Mouse (Mus musculus): ENCODE measurements at regions not wholly inside any gene's neighbourhood (a gene's known extent, or its start where the extent isn't known, plus 50 kb on each side); places are given as distances from the start of the nearest gene placed in this dataset.

DNA sequence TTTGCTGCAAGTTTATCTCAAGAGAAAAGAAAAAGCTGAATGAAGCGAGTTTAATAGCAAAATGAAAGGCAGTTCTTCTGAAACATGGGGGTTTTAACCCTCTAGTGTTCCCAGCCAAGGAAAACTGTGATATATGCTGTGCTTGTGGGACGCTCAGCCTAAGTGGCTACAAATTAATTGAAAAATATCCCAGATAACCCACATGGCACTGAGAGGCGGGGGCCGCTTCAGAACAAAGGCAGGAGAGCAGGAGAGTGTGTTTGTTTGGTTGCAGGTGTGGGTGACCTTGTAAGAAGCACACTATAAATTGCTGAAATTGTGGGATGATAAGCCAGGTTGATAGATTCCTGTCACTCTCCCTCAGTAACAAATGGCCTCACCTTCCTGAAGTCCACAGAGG lies 154.7 kb upstream of the Mpped2 start:
- H3K9me3 ChIP-seq (ENCODE audit: control insufficient read depth, low read length): no peaks in the 10 kb centered on the region
- WGBS: 85% methylated on average over 4 of the region's 4 CpGs

DNA sequence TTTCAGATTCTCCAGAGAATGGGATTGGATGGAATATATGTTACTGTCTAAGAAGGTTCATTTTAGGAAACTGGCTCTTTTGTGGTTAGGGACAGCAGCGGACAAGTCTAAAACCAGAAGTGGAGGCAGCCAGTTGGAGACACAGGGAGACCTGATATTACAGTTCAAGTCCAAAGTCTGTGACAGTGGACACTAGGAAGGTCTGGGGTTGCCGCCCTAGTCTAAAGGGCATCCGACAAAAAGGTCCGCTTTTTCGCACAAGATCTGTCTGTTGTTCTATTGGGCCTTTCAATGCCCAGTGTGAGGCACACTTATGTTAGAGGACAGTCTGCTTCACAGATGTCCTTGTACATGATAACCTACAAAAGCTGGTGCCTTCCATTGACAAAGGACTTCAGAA lies 152.9 kb upstream of the Mpped2 start:
- H3K4me2 ChIP-seq (replicated peaks; ENCODE audit: low read depth, low read length): no peak overlapping the region
- H3K4me1 ChIP-seq (replicated peaks; ENCODE audit: control insufficient read depth, insufficient read depth, low read length): no peaks in the 10 kb centered on the region
- no peaks in the 10 kb centered on the region for H3K27me3 ChIP-seq (ENCODE audit: control insufficient read depth, insufficient read depth, low read length)
- no peak for DNase-seq (ENCODE audit: low spot score)
- H3K9me3 ChIP-seq (ENCODE audit: control insufficient read depth, low read length): no peaks in the 10 kb centered on the region
- ATAC-seq (ENCODE audit: low FRiP score): no peak
- 97% methylated on average over 5 of the region's 5 CpGs for WGBS
- H3K27ac ChIP-seq (ENCODE audit: low read depth, low read length): no peak overlapping the region
- no peak overlapping the region for H3K9ac ChIP-seq (ENCODE audit: low read depth, low read length)
- no peaks in the 10 kb centered on the region for H3K36me3 ChIP-seq (ENCODE audit: control insufficient read depth, insufficient read depth, low read length)
- no peak overlapping the region for H3K4me3 ChIP-seq (ENCODE audit: low read depth, low read length)

More for the DNA sequence above, 154.7 kb upstream of the Mpped2 start:
- ATAC-seq (ENCODE audit: low FRiP score) (no peak), DNase-seq (ENCODE audit: low spot score) (no peak)
- Histone ChIP-seq H3K36me3 (ENCODE audit: control insufficient read depth, insufficient read depth, low read length) (no peaks in the 10 kb centered on the region), H3K4me3 (ENCODE audit: low read depth, low read length) (no peak overlapping the region), H3K27ac (ENCODE audit: low read depth, low read length) (no peak overlapping the region), H3K4me2 (replicated peaks; ENCODE audit: low read depth, low read length) (no peak overlapping the region), H3K9ac (ENCODE audit: low read depth, low read length) (no peak overlapping the region), H3K4me1 (replicated peaks; ENCODE audit: control insufficient read depth, insufficient read depth, low read length) (no peaks in the 10 kb centered on the region), H3K27me3 (ENCODE audit: control insufficient read depth, insufficient read depth, low read length) (no peaks in the 10 kb centered on the region)

DNA sequence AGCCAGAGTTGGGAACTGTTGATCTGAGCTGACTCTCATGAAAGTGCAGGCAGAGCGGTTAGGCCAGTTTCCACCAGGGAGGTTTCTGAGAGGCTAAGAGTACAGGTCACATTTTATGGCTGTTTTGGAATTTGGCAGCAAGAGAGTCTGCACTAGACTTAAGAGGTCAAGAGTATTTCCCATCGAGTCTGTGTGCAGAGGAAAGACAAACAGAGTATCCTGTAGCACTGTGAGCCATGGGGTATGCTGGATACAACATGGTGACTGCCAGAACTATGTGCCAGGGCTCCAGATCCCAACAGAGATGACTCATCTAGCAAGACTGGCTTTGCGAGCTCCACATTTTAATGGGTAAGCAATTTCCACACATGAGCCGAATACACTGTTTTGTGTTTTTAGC lies 146.0 kb upstream of the Mpped2 start:
- WGBS: 84% methylated on average over 4 of the region's 4 CpGs
- Histone ChIP-seq H3K9ac (ENCODE audit: low read depth, low read length) (no peak overlapping the region), H3K4me2 (replicated peaks; ENCODE audit: low read depth, low read length) (no peak overlapping the region), H3K27me3 (ENCODE audit: control insufficient read depth, insufficient read depth, low read length) (no peaks in the 10 kb centered on the region), H3K9me3 (ENCODE audit: control insufficient read depth, low read length) (no peaks in the 10 kb centered on the region), H3K4me1 (replicated peaks; ENCODE audit: control insufficient read depth, insufficient read depth, low read length) (no peaks in the 10 kb centered on the region), H3K27ac (ENCODE audit: low read depth, low read length) (no peak overlapping the region), H3K36me3 (ENCODE audit: control insufficient read depth, insufficient read depth, low read length) (no peaks in the 10 kb centered on the region), H3K4me3 (ENCODE audit: low read depth, low read length) (no peak overlapping the region)
- ATAC-seq (ENCODE audit: low FRiP score) (no peak), DNase-seq (ENCODE audit: low spot score) (no peak)

DNA sequence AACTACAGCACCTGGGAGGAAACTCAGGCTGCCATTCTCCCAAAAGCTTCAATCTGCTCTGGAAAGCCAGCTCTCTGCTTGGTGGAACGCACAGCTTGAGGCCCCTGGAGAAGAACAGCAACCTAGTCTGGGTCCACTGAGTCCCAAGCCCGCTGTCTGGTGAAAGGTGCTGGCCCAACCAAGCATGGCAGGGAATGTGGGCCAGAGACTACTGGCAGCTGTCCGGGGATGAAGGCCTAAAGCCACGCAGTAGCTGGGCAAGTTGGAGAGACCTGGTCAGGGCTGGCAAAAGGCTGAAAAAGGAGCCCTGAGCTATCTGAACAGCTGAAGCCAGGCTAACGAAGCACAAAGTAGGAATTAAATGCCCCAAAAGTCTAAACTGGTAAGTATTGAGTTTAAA lies 139.4 kb upstream of the Mpped2 start:
- Histone ChIP-seq H3K4me1 (replicated peaks; ENCODE audit: control insufficient read depth, insufficient read depth, low read length) (no peaks in the 10 kb centered on the region), H3K27ac (ENCODE audit: low read depth, low read length) (no peak overlapping the region), H3K4me3 (ENCODE audit: low read depth, low read length) (no peak overlapping the region), H3K9me3 (ENCODE audit: control insufficient read depth, low read length) (no peaks in the 10 kb centered on the region), H3K27me3 (ENCODE audit: control insufficient read depth, insufficient read depth, low read length) (no peaks in the 10 kb centered on the region), H3K4me2 (replicated peaks; ENCODE audit: low read depth, low read length) (no peak overlapping the region), H3K9ac (ENCODE audit: low read depth, low read length) (no peak overlapping the region), H3K36me3 (ENCODE audit: control insufficient read depth, insufficient read depth, low read length) (no peaks in the 10 kb centered on the region)
- no peak for DNase-seq (ENCODE audit: low spot score)
- 76% methylated on average over 5 of the region's 5 CpGs for WGBS
- no peak for ATAC-seq (ENCODE audit: low FRiP score)

DNA sequence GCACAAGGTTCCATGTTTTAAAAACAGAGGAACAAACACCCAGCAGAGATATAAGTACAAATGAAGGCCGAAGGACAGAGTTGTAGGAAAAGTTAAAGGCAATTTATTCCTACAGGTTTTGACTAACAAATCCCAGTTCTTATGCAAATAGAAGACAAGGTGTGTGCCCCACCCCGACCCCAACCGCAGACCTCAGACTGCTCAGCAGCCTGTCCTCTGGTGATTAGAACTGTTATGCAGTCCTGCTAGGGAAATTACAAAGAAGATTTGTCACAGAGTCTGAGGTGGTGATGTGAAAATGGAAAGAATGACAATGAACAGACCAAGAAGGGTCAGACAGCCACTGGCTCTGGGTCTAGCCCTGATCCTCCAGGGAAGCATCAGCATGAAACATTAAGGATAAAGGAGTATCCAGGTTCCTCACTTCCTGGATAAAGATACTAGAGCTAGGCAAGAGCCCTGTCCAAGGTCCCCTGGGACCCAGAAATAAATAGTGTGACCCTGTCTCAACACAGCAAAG lies 131.4 kb upstream of the Mpped2 start:
- Histone ChIP-seq H3K4me2 (replicated peaks; ENCODE audit: low read depth, low read length) (no peak overlapping the region), H3K4me1 (replicated peaks; ENCODE audit: control insufficient read depth, insufficient read depth, low read length) (no peaks in the 10 kb centered on the region), H3K27ac (ENCODE audit: low read depth, low read length) (no peak overlapping the region), H3K4me3 (ENCODE audit: low read depth, low read length) (no peak overlapping the region), H3K27me3 (ENCODE audit: control insufficient read depth, insufficient read depth, low read length) (no peaks in the 10 kb centered on the region), H3K36me3 (ENCODE audit: control insufficient read depth, insufficient read depth, low read length) (no peaks in the 10 kb centered on the region), H3K9ac (ENCODE audit: low read depth, low read length) (no peak overlapping the region), H3K9me3 (ENCODE audit: control insufficient read depth, low read length) (no peaks in the 10 kb centered on the region)
- ATAC-seq (ENCODE audit: low FRiP score) (no peak), DNase-seq (ENCODE audit: low spot score) (no peak)
- 67% methylated on average over 3 of the region's 3 CpGs for WGBS

DNA sequence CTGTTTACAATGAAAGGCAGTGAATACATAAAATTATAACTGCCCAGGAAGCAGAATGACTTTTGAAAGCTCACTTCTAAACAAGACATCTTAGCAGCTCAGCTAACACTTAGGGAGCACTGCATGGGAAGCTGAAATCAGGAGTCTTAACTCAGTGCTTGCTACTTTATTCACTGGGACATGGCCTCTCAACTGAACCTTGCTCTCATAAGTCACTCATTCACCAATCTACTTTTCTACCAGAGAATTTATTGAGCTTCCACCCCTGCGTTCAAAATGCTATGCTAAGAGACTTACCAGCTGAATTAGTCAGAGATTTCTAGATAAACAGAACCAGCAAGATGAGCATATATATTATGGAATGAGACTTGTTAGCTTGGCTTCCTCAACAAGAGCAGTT lies 122.8 kb upstream of the Mpped2 start:
- Histone ChIP-seq H3K4me3 (ENCODE audit: low read depth, low read length) (no peak overlapping the region), H3K9ac (ENCODE audit: low read depth, low read length) (no peak overlapping the region), H3K9me3 (ENCODE audit: control insufficient read depth, low read length) (no peaks in the 10 kb centered on the region), H3K27me3 (ENCODE audit: control insufficient read depth, insufficient read depth, low read length) (no peaks in the 10 kb centered on the region), H3K4me2 (replicated peaks; ENCODE audit: low read depth, low read length) (no peak overlapping the region), H3K36me3 (ENCODE audit: control insufficient read depth, insufficient read depth, low read length) (no peaks in the 10 kb centered on the region), H3K4me1 (replicated peaks; ENCODE audit: control insufficient read depth, insufficient read depth, low read length) (no peaks in the 10 kb centered on the region), H3K27ac (ENCODE audit: low read depth, low read length) (no peak overlapping the region)
- ATAC-seq (ENCODE audit: low FRiP score) (no peak), DNase-seq (ENCODE audit: low spot score) (no peak)
- WGBS: 90% methylated on average over 1 of the region's 1 CpGs

DNA sequence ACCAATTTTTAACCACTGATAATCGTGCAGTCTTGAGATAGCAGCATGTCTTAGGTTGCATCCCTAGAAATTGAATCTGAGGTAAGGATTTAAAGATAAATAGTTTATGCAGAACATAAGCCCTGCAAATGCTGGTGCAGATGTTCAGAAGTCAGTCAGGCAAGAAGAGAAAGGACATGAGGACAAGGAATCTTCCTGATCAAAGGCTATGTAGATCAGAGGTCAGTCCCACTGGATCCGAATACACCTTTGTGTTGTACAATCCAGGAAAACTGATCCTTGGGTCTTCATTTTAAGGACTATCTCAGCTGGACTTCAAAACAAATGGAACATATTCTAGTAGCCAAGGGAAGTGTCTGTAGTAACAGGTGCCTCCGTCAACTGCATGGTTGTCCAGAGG lies 121.7 kb upstream of the Mpped2 start:
- ATAC-seq (ENCODE audit: low FRiP score) (no peak), DNase-seq (ENCODE audit: low spot score) (no peak)
- no peak overlapping the region for H3K4me3 ChIP-seq (ENCODE audit: low read depth, low read length)
- no peaks in the 10 kb centered on the region for H3K4me1 ChIP-seq (replicated peaks; ENCODE audit: control insufficient read depth, insufficient read depth, low read length)
- no peaks in the 10 kb centered on the region for H3K9me3 ChIP-seq (ENCODE audit: control insufficient read depth, low read length)
- H3K27ac ChIP-seq (ENCODE audit: low read depth, low read length): no peak overlapping the region
- no peak overlapping the region for H3K9ac ChIP-seq (ENCODE audit: low read depth, low read length)
- H3K36me3 ChIP-seq (ENCODE audit: control insufficient read depth, insufficient read depth, low read length): no peaks in the 10 kb centered on the region
- H3K27me3 ChIP-seq (ENCODE audit: control insufficient read depth, insufficient read depth, low read length): no peaks in the 10 kb centered on the region
- H3K4me2 ChIP-seq (replicated peaks; ENCODE audit: low read depth, low read length): no peak overlapping the region
- 91% methylated on average over 3 of the region's 3 CpGs for WGBS

DNA sequence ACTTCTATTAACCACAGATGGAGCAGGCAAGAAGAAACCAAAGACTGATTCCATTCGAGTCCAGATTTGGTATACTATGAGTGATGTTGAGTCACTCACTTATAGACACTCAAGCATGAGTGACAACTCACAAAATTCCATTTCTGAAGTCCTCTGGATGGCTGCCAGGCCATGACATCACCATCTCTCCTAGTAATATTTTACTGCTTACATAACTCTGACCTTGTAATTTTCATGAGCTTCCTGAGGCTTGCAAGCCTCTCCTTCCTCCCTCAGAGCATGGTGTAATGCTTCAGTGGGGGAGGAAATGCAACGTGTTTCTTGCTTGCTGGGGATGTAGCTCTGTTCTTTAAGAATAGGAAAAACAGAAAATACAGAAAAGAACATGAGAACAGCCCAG lies 121.2 kb upstream of the Mpped2 start:
- Histone ChIP-seq H3K9me3 (ENCODE audit: control insufficient read depth, low read length) (no peaks in the 10 kb centered on the region), H3K4me1 (replicated peaks; ENCODE audit: control insufficient read depth, insufficient read depth, low read length) (no peaks in the 10 kb centered on the region), H3K27ac (ENCODE audit: low read depth, low read length) (no peak overlapping the region), H3K27me3 (ENCODE audit: control insufficient read depth, insufficient read depth, low read length) (no peaks in the 10 kb centered on the region), H3K9ac (ENCODE audit: low read depth, low read length) (no peak overlapping the region), H3K4me3 (ENCODE audit: low read depth, low read length) (no peak overlapping the region), H3K4me2 (replicated peaks; ENCODE audit: low read depth, low read length) (no peak overlapping the region), H3K36me3 (ENCODE audit: control insufficient read depth, insufficient read depth, low read length) (no peaks in the 10 kb centered on the region)
- no peak for DNase-seq (ENCODE audit: low spot score)
- no peak for ATAC-seq (ENCODE audit: low FRiP score)
- 66% methylated on average over 2 of the region's 2 CpGs for WGBS

DNA sequence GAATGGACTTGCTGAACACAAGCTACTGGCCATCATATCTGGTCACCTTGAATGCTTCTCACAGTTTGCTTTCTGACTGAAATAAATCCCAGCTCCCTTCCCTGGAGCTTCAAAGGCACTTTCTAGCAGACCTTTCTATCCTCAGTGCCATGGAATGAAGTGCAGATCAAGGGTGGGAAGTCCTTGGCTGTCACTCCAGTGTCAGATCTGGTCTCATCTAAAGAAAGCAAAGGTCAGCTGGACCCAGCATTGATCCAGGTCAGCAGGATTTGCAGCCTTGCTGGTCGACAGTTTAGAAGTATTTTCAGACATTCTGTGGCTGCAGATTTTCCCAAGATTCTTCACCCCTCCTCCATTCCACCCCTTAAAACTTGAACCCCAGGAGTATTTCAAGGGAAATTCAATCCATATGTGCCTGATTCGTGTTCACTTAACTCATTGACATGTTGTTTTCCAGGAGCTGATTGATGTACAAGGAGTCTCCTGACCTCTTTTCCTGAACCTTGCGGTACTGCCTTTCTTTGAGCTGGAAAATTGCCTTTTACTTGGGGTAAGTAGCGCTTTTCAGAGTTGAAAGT lies 116.2 kb upstream of the Mpped2 start:
- Histone ChIP-seq H3K27me3 (ENCODE audit: control insufficient read depth, insufficient read depth, low read length) (no peaks in the 10 kb centered on the region), H3K9me3 (ENCODE audit: control insufficient read depth, low read length) (no peaks in the 10 kb centered on the region), H3K4me3 (ENCODE audit: low read depth, low read length) (no peak overlapping the region), H3K4me2 (replicated peaks; ENCODE audit: low read depth, low read length) (no peak overlapping the region), H3K4me1 (replicated peaks; ENCODE audit: control insufficient read depth, insufficient read depth, low read length) (no peaks in the 10 kb centered on the region), H3K36me3 (ENCODE audit: control insufficient read depth, insufficient read depth, low read length) (no peaks in the 10 kb centered on the region), H3K9ac (ENCODE audit: low read depth, low read length) (no peak overlapping the region), H3K27ac (ENCODE audit: low read depth, low read length) (no peak overlapping the region)
- DNase-seq (ENCODE audit: low spot score) (peak; percentile 24), ATAC-seq (ENCODE audit: low FRiP score) (no peak)
- 43% methylated on average over 4 of the region's 4 CpGs for WGBS

Measured in hindbrain, embryonic 11.5 days (tissue).